Comparison of ENCODE assay signal across 17 mouse cellular contexts in the genomic region with DNA sequence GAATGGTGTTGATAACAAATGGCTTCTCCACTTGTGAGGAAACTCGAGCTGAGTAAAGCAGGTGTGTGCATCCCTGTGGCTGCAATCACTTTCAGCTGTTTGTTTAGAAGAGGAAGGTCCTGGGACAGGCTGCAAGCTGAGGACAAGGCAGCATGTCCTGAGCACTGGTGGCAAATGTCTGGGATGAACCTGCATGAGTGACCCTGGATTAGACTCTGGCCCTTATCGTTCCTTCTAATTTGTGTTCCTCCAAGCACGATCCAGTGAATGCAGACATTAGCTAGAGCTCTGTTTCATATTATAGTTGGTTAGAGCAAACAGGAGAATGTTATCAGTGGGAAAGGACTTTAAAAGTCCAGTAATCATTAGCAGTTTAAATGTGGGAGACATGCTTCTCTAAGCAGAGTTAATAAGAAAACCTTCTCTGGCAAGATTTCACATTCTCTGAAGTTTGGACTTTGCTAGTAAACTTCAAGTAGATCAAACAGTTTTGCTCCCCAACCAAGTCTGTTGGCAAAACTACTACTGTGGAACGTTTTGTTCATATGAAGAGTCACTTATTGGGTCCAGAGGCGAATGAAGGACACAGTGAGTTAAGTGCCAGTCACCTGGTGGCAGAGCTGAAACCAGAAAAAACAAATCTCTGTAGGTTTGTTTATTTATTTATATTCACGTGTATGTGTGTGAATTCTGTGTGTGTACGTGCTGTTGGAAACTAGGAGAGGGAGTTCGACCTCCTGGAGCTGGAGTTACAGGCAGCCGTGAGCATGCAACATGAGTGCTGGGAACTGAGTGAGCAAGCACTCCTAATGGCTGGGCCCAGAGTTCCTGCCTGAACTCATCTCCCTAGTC.
DNase-seq lines count a peak whose midpoint lies in the region; ATAC-seq and TF ChIP-seq lines count a peak whose summit lies in the region.
"Had no signal": no experiment of that assay in that cellular context is flagged by ENCODE, and none has a peak within 500 bp of the region (broad histone marks: within the 10 kb centered on the region; RNA-seq: fewer than 3 reads in every experiment).

No protein-coding gene starts in this region.

- DNase-seq in liver, postnatal 0 days, result no peak
- peak; percentile 82 for DNase-seq in kidney, adult 11 months
- peak; percentile 22 for DNase-seq in kidney, postnatal 10 days
- no peak for DNase-seq in cerebellum, adult 9-10 months
- no peak for DNase-seq in gastrocnemius, adult 18-20 months (ENCODE audit: low spot score)
- DNase-seq in heart, postnatal 25 days (ENCODE audit: low spot score), result no peak
- DNase-seq: adrenal gland, adult 2 months; B cell, adult 2 months; cerebellum, adult 11 months; heart, postnatal 36 days; lung, adult 18-20 months; lung, postnatal 4 days; midbrain, embryonic 14.5 days had no signal

- H3K4me3 ChIP-seq in liver, postnatal 0 days (ENCODE audit: low read depth, low read length), result no peak overlapping the region
- H3K4me3 ChIP-seq in liver, embryonic 12.5 days, result no peak overlapping the region
- no peak overlapping the region for H3K4me3 ChIP-seq in small intestine, adult 2 months (ENCODE audit: low read depth, low read length)
- H3K4me3 ChIP-seq: forebrain, embryonic 10.5 days had no signal

- H3K9ac ChIP-seq in liver, postnatal 0 days (replicated peaks), result no peak overlapping the region
- H3K9ac ChIP-seq in liver, embryonic 12.5 days, result no peak overlapping the region

- peak; percentile 61 for ATAC-seq in liver, postnatal 0 days
- ATAC-seq in liver, embryonic 12.5 days, result no peak
- ATAC-seq: hindbrain, embryonic 16.5 days had no signal

- no peak for TF ChIP-seq POLR2A in small intestine, adult 2 months (IDR thresholded peaks at IDR 0.05; ENCODE audit: low read depth, low read length)

- H3K9me3 ChIP-seq in liver, postnatal 0 days (ENCODE audit: low read length), result no peaks in the 10 kb centered on the region
- no peaks in the 10 kb centered on the region for H3K9me3 ChIP-seq in liver, embryonic 12.5 days (replicated peaks)
- H3K9me3 ChIP-seq: forebrain, embryonic 10.5 days had no signal

- peaks cover 26% of the 10 kb centered on the region for H3K4me1 ChIP-seq in liver, postnatal 0 days (ENCODE audit: insufficient read depth)
- peaks cover 20% of the 10 kb centered on the region; the same call in 1 of the 2 replicates for H3K4me1 ChIP-seq in liver, embryonic 12.5 days
- peaks cover 19% of the 10 kb centered on the region; the same call in 1 of the 2 replicates for H3K4me1 ChIP-seq in small intestine, adult 2 months (ENCODE audit: control insufficient read depth, insufficient read depth, insufficient read length, low read length)
- H3K4me1 ChIP-seq: forebrain, embryonic 10.5 days had no signal

- no peaks in the 10 kb centered on the region for H3K27me3 ChIP-seq in liver, postnatal 0 days (ENCODE audit: insufficient read depth, low read length)
- H3K27me3 ChIP-seq in liver, embryonic 12.5 days (replicated peaks), result no peaks in the 10 kb centered on the region
- H3K27me3 ChIP-seq in small intestine, adult 2 months (ENCODE audit: control insufficient read depth, insufficient read depth, low read length), result no peaks in the 10 kb centered on the region

- TF ChIP-seq EP300 in liver, postnatal 0 days (IDR thresholded peaks at IDR 0.05; ENCODE audit: low read depth), result no peak

- H3K27ac ChIP-seq in liver, postnatal 0 days (ENCODE audit: low read depth), result peak overlapping the region; percentile 63
- H3K27ac ChIP-seq in liver, embryonic 12.5 days, result no peak overlapping the region
- H3K27ac ChIP-seq in small intestine, adult 2 months (ENCODE audit: insufficient read depth, low read depth, low read length), result 0 out of 2 replicates have a peak overlapping the region, but pooled peaks have one; percentile 7
- H3K27ac ChIP-seq: forebrain, embryonic 10.5 days had no signal

- TF ChIP-seq CTCF in liver, postnatal 0 days (IDR thresholded peaks at IDR 0.05; ENCODE audit: low read depth), result no peak
- TF ChIP-seq CTCF in small intestine, adult 2 months (IDR thresholded peaks at IDR 0.05; ENCODE audit: extremely low read depth, insufficient read length, insufficient replicate concordance, low read depth, low read length), result no peak

- 0 out of 2 replicates have a peak overlapping the region, but pooled peaks have one; percentile 7 for H3K4me2 ChIP-seq in liver, postnatal 0 days (ENCODE audit: low read depth, low read length)
- no peak overlapping the region for H3K4me2 ChIP-seq in liver, embryonic 12.5 days

- intact Hi-C loops in heart, postnatal 25 days (cut with DNase I), result no loop called here

- no peaks in the 10 kb centered on the region for H3K36me3 ChIP-seq in liver, postnatal 0 days (replicated peaks; ENCODE audit: insufficient read depth, low read length)
- no peaks in the 10 kb centered on the region for H3K36me3 ChIP-seq in liver, embryonic 12.5 days
- H3K36me3 ChIP-seq in small intestine, adult 2 months (ENCODE audit: control insufficient read depth, insufficient read depth, low read length), result no peaks in the 10 kb centered on the region
- H3K36me3 ChIP-seq: forebrain, embryonic 10.5 days had no signal

- WGBS in liver, postnatal 0 days (ENCODE audit: insufficient replicate concordance), result 44% methylated on average over 9 of the region's 9 CpGs
- 60% methylated on average over 9 of the region's 9 CpGs for WGBS in liver, embryonic 12.5 days (ENCODE audit: insufficient replicate concordance)
- 26% methylated on average over 9 of the region's 9 CpGs for WGBS in small intestine, adult 2 months

Comparison
In these comparisons a context has a peak if more than half of its experiments do, and no peak if none do; other contexts are left out.
1. DNase-seq: peak in kidney, adult 11 months (single experiment) and kidney, postnatal 10 days (single experiment); none in liver, postnatal 0 days (single experiment), cerebellum, adult 9-10 months (single experiment), gastrocnemius, adult 18-20 months (single experiment) and heart, postnatal 25 days (single experiment).